Mouse (Mus musculus) midbrain, embryonic 13.5 days (tissue): Measurements from ENCODE around the gene D630045J12Rik. TPM values are rescaled to one million over a fixed set of nuclear protein-coding genes. Genes with fewer than 3 reads are reported as not detected.
A peak's percentile ranks its signal among the peaks of the same experiment; 100 is the strongest.

Source experiments
- ATAC-seq: fragments of 200-750 bp; cut with Nextera tagmentation; 2 replicates; pipeline ENCODE4 v1.8.0; 2017; ENCODE audit warnings: mild to moderate bottlenecking, moderate TSS enrichment, moderate library complexity
- H3K27ac ChIP-seq: fragments of 300-500 bp; sonication (generic); 2 replicates; pipeline ENCODE4 v1.5.1; 2015; ENCODE audit warnings: inconsistent platforms, mild to moderate bottlenecking, moderate library complexity
- H3K27me3 ChIP-seq: fragments of 300-500 bp; sonication (generic); 2 replicates; pipeline ENCODE4 v1.6.1; 2015; ENCODE audit warnings: mild to moderate bottlenecking, inconsistent platforms
- H3K36me3 ChIP-seq: fragments of 300-500 bp; sonication (generic); 2 replicates; pipeline ENCODE4 v1.6.1; 2015; ENCODE audit warnings: mild to moderate bottlenecking, inconsistent platforms
- H3K4me1 ChIP-seq: fragments of 300-500 bp; sonication (generic); replicated peaks from 2 replicates; pipeline ENCODE4 v1.6.1; 2015; ENCODE audit warnings: inconsistent platforms
- H3K4me2 ChIP-seq: fragments of 300-500 bp; sonication (generic); replicated peaks from 2 replicates; pipeline ENCODE4 v1.6.1; 2015; ENCODE audit warnings: moderate library complexity, mild to moderate bottlenecking, inconsistent platforms
- H3K4me3 ChIP-seq: fragments of 300-500 bp; sonication (generic); replicated peaks from 2 replicates; pipeline ENCODE4 v1.5.1; 2015; ENCODE audit warnings: mild to moderate bottlenecking, inconsistent platforms
- H3K9ac ChIP-seq: fragments of 300-500 bp; sonication (generic); replicated peaks from 2 replicates; pipeline ENCODE4 v1.6.1; 2015; ENCODE audit warnings: mild to moderate bottlenecking, inconsistent platforms
- H3K9me3 ChIP-seq: fragments of 300-500 bp; sonication (generic); 2 replicates; pipeline ENCODE4 v1.6.1; 2016; ENCODE audit warnings: mild to moderate bottlenecking, inconsistent platforms
- WGBS: fragments of 180-500 bp; shearing (Covaris S2); methylation state at CpG from one replicate; pipeline ENCODE4 v1.1.7; 2015; 5-methylcytosine and 5-hydroxymethylcytosine counted together
- polyA plus RNA-seq: library from polyadenylated mRNA; unstranded; fragments of >200 nt; fragmentation: Nextera tagmentation; extraction: Ambion mirVana; gene quantifications from 2 replicates; pipeline ENCODE4 v1.2.1, GENCODE M21; 2015

Gene D630045J12Rik
- polyA plus RNA-seq, 1 experiment from 2014 or later: 16.6 TPM

- H3K9ac ChIP-seq: no peak overlapping the region
- H3K4me2 ChIP-seq: no peak overlapping the region
- no peak overlapping the region for H3K4me3 ChIP-seq
- peaks cover 11% of the 10 kb centered on the region for H3K4me1 ChIP-seq
- peaks cover 5% of the 10 kb centered on the region; the same call in 1 of the 2 replicates for H3K27me3 ChIP-seq
- whole genome bisulfite sequencing: 93% methylated on average over 8 of the region's 8 CpGs
- H3K27ac ChIP-seq: no peak overlapping the region
- ATAC-seq: no peak
- H3K9me3 ChIP-seq: no peaks in the 10 kb centered on the region
- no peaks in the 10 kb centered on the region for H3K36me3 ChIP-seq
Measured at GRCm38 (mm10) chr6:38257506-38257905, 3.7 kb upstream of the D630045J12Rik start.

DNA sequence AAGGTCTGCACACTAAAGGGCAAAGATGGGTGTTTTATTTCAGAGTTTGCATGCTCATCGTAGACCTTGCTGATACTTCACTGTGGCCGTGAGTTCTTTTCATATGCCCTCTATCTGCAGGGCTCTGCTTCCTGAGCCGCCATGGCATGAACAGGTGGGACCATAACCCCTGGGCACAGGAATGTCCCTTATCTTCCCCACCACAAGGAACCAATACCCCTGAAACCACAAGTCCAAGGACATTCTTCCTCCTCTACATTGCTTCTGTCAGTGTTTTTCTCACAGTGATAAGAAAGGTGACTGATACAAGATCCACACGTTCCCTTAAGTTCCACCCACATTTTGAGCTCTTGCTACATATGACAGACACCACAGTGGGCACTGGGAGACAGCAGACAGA is 3.0 kb upstream of the D630045J12Rik start:
- no peaks in the 10 kb centered on the region for H3K36me3 ChIP-seq
- WGBS: 93% methylated on average over 4 of the region's 4 CpGs
- H3K4me1 ChIP-seq: peaks cover 18% of the 10 kb centered on the region
- no peak overlapping the region for H3K4me2 ChIP-seq
- H3K27ac ChIP-seq: no peak overlapping the region
- H3K9ac ChIP-seq: no peak overlapping the region
- ATAC-seq: no peak
- H3K4me3 ChIP-seq: no peak overlapping the region
- H3K9me3 ChIP-seq: no peaks in the 10 kb centered on the region
- H3K27me3 ChIP-seq: peaks cover 5% of the 10 kb centered on the region; the same call in 1 of the 2 replicates

DNA sequence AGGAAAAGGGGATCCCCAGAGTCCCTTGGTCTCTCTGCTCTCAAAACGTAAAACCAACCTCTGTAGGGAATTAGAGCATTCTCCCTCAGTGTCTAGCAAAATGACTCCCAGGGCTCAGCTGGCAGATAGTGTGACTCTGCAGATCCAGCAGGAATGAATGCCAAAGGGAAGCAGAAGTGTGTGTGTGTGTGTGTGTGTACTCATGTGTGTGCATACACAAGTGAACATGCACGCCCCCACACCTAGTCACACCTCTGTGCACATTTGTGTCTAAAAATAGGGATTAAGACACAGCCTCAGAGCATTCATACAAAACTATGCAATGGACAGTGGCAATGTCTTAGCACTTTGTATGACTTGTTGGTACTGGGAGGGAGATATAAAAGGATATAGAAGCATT is 2.0 kb upstream of the D630045J12Rik start:
- H3K9me3 ChIP-seq: no peaks in the 10 kb centered on the region
- peaks cover 28% of the 10 kb centered on the region for H3K4me1 ChIP-seq
- ATAC-seq: no peak
- no peak overlapping the region for H3K9ac ChIP-seq
- 62% methylated on average over 2 of the region's 2 CpGs for WGBS
- H3K4me3 ChIP-seq: no peak overlapping the region
- peaks cover 5% of the 10 kb centered on the region; the same call in 1 of the 2 replicates for H3K27me3 ChIP-seq
- H3K27ac ChIP-seq: no peak overlapping the region
- no peaks in the 10 kb centered on the region for H3K36me3 ChIP-seq
- no peak overlapping the region for H3K4me2 ChIP-seq

DNA sequence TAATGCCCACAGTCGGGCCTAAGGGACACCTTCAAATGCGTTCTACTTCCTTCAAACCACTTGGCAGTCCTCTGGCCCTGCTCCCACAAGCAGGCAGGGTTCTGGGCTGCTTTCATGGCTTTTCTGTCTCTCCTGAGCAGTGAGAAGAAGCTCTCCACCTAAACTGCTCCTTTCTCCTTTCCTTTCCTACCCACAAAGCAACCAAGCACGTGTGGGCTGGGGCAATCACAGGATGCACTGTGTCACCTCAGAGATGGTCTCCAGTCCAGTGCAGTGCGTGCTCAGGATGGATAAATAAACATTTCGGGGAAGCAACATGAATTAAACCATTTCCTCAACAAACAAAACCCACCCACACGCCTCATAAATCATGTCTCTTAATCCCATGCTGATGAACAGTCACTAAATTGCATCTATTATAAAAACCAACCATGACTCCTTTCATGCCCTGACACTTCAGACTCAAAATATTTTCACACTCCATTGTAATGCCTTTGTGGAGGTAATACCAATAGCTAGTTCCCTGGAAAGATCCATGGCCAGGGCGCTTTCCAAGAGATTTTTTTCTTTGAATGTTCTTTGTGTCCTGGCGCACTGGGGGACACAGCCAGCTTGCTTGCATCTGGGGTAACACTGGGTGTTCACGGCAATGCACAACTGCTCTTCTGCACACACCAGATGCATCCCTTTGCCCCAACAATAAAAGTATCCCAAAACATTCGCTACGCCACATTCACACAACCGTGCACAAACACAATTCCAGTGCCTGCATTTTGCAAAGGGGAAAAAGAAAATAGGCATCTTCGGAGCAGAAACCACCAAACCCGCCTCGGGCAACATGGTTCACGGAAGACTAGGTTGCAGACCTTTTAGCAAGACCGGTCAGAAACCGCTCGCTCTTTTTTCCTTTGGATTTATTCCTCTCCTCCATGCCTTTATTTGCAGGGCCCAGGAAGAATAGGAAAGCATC is 758 bp downstream of the D630045J12Rik start:
- Histone ChIP-seq H3K4me1 (peaks cover 52% of the 10 kb centered on the region), H3K9ac (peak overlapping the region; percentile 99), H3K4me3 (peak overlapping the region; percentile 92), H3K27ac (peak overlapping the region; percentile 98), H3K9me3 (no peaks in the 10 kb centered on the region), H3K27me3 (peaks cover 5% of the 10 kb centered on the region; the same call in 1 of the 2 replicates), H3K4me2 (peak overlapping the region; percentile 87), H3K36me3 (no peaks in the 10 kb centered on the region)
- 4% methylated on average over 19 of the region's 19 CpGs for WGBS
- no peak for ATAC-seq

GRCm38 (mm10) chr6:38252139-38252538 is 1.7 kb downstream of the D630045J12Rik start:
- no peak for ATAC-seq
- Histone ChIP-seq H3K4me1 (peaks cover 58% of the 10 kb centered on the region), H3K9ac (peak overlapping the region; percentile 99), H3K4me2 (peak overlapping the region; percentile 87), H3K4me3 (peak overlapping the region; percentile 92), H3K27me3 (peaks cover 5% of the 10 kb centered on the region; the same call in 1 of the 2 replicates), H3K27ac (no peak overlapping the region; the same call in 1 of the 2 replicates), H3K36me3 (no peaks in the 10 kb centered on the region), H3K9me3 (no peaks in the 10 kb centered on the region)
- 63% methylated on average over 10 of the region's 10 CpGs for WGBS

DNA sequence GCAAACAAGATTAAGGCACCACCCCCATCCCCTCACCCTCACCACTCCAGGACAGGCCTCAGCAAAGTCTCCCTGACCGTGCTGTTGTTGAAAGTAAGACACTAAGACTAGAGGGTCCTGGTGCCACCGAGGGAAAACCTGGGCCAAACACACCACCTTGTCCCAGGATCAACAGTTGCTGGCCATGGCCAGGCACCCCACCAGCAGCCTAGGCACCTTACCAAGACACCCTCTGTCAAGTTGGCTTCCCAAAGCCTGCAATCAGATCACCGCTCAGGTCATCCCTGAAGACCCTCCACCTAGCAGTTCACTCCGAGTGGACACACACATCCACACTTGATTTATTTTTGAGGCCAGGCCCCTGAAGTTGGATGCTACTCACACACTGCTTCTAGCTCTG is 2.3 kb downstream of the D630045J12Rik start:
- peaks cover 59% of the 10 kb centered on the region for H3K4me1 ChIP-seq
- H3K27ac ChIP-seq: no peak overlapping the region
- H3K9ac ChIP-seq: peak overlapping the region; percentile 99; the same call in 1 of the 2 replicates
- peak overlapping the region; percentile 92 for H3K4me3 ChIP-seq
- H3K9me3 ChIP-seq: no peaks in the 10 kb centered on the region
- 58% methylated on average over 4 of the region's 4 CpGs for WGBS
- H3K36me3 ChIP-seq: no peaks in the 10 kb centered on the region
- H3K27me3 ChIP-seq: peaks cover 4% of the 10 kb centered on the region; the same call in 1 of the 2 replicates
- ATAC-seq: no peak
- H3K4me2 ChIP-seq: peak overlapping the region; percentile 87

- 94% methylated on average over 4 of the region's 4 CpGs for WGBS
- no peaks in the 10 kb centered on the region for H3K36me3 ChIP-seq
- H3K27me3 ChIP-seq: no peaks in the 10 kb centered on the region
- no peak for ATAC-seq
- no peak overlapping the region for H3K4me2 ChIP-seq
- no peak overlapping the region for H3K4me3 ChIP-seq
- no peak overlapping the region for H3K27ac ChIP-seq
- H3K9ac ChIP-seq: no peak overlapping the region
- H3K4me1 ChIP-seq: peaks cover 75% of the 10 kb centered on the region
- no peaks in the 10 kb centered on the region for H3K9me3 ChIP-seq
Measured at GRCm38 (mm10) chr6:38247362-38247761, 6.4 kb downstream of the D630045J12Rik start.

GRCm38 (mm10) chr6:38244806-38245205 is 9.0 kb downstream of the D630045J12Rik start:
- H3K27ac ChIP-seq: no peak overlapping the region
- H3K36me3 ChIP-seq: no peaks in the 10 kb centered on the region
- 87% methylated on average over 3 of the region's 3 CpGs for WGBS
- peaks cover 69% of the 10 kb centered on the region for H3K4me1 ChIP-seq
- no peaks in the 10 kb centered on the region for H3K27me3 ChIP-seq
- no peak overlapping the region for H3K4me2 ChIP-seq
- H3K4me3 ChIP-seq: no peak overlapping the region
- no peak for ATAC-seq
- no peaks in the 10 kb centered on the region for H3K9me3 ChIP-seq
- no peak overlapping the region for H3K9ac ChIP-seq

DNA sequence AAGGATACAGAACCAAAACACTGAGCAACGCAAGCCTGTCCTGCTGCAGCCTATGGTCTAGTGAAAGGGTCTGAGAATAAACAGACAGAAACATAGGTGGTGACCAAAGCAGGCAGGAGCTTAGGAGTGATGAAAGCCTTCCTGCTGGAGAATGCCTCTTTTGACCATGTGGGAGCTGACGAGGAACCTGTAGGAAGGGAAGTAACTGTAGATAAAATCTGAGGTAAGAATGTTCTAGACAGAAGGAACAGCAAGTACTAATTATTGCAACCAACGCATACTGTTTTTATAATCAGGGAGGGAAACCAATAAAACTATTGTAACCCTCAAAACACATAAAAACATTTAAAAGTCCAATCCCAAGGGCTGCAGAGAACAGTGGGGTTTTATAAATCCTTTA is 9.6 kb downstream of the D630045J12Rik start:
- WGBS: 86% methylated on average over 3 of the region's 3 CpGs
- no peak overlapping the region for H3K27ac ChIP-seq
- H3K4me1 ChIP-seq: peaks cover 66% of the 10 kb centered on the region
- no peak for ATAC-seq
- H3K4me2 ChIP-seq: no peak overlapping the region
- no peaks in the 10 kb centered on the region for H3K36me3 ChIP-seq
- H3K27me3 ChIP-seq: no peaks in the 10 kb centered on the region
- H3K9ac ChIP-seq: no peak overlapping the region
- H3K9me3 ChIP-seq: no peaks in the 10 kb centered on the region
- H3K4me3 ChIP-seq: no peak overlapping the region

GRCm38 (mm10) chr6:38242833-38243232 is 11.0 kb downstream of the D630045J12Rik start:
- Histone ChIP-seq H3K9me3 (no peaks in the 10 kb centered on the region), H3K4me2 (no peak overlapping the region), H3K4me3 (no peak overlapping the region), H3K27ac (no peak overlapping the region; the same call in 1 of the 2 replicates), H3K36me3 (no peaks in the 10 kb centered on the region), H3K27me3 (no peaks in the 10 kb centered on the region), H3K9ac (no peak overlapping the region), H3K4me1 (peaks cover 54% of the 10 kb centered on the region)
- 87% methylated on average over 5 of the region's 5 CpGs for WGBS
- ATAC-seq: no peak

DNA sequence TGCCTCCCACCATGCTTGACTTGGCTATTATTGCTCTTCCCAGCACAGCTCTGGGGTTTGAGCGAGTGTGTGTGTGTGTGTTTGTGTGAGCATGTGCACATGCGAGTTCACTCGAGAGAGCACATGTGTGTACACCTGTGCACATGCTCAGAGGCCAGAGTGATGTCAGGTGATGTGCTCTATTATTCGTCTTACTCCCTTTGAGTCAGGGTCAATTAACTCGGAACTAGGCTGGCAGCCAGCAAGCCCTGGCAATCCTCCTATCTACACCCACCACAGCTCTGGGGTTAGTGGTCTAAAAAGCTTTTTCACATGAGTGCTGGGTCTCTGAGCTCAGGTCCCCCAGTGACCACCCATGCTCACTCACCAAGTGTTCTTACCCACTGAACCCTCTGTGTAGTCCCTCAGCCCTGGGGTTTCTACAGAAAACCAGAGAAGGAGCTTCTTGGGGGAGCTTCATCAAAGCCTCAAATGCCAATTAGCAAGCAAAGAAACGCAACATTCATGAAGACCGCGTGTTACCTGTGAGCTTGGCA is 11.4 kb downstream of the D630045J12Rik start:
- Histone ChIP-seq H3K9ac (no peak overlapping the region), H3K27me3 (no peaks in the 10 kb centered on the region), H3K36me3 (no peaks in the 10 kb centered on the region), H3K4me2 (no peak overlapping the region), H3K9me3 (no peaks in the 10 kb centered on the region), H3K4me1 (peaks cover 51% of the 10 kb centered on the region), H3K27ac (no peak overlapping the region), H3K4me3 (no peak overlapping the region)
- 77% methylated on average over 8 of the region's 8 CpGs for WGBS
- no peak for ATAC-seq

- Histone ChIP-seq H3K27ac (peak overlapping the region; percentile 15; the same call in 1 of the 2 replicates), H3K4me3 (no peak overlapping the region), H3K36me3 (no peaks in the 10 kb centered on the region), H3K9me3 (no peaks in the 10 kb centered on the region), H3K4me1 (peaks cover 50% of the 10 kb centered on the region), H3K4me2 (no peak overlapping the region), H3K9ac (no peak overlapping the region), H3K27me3 (no peaks in the 10 kb centered on the region)
- no peak for ATAC-seq
- 94% methylated on average over 4 of the region's 4 CpGs for whole genome bisulfite sequencing
Measured at GRCm38 (mm10) chr6:38241508-38241907, 12.3 kb downstream of the D630045J12Rik start.
